Mouse (Mus musculus) spleen, postnatal 4 days (tissue): ENCODE measurements around the gene Zfp746.

Source experiments
- DNase-seq, 2 experiments: peaks; one replicate each; pipeline ENCODE4 v3.0.0; 2022; ENCODE audit warnings: low spot score in 2 of 2

Gene Zfp746

GRCm38 (mm10) chr6:48086471-48086878 is at the start of gene Zfp746:
Zfp746 (minus strand) TSS chr6:48086593.
- DNase-seq, result peak; percentile 95 to 99

GRCm38 (mm10) chr6:48121092-48121491 is 34.7 kb upstream of the Zfp746 start:
- peak in 1 of 2 experiments; percentile 66 for DNase-seq

GRCm38 (mm10) chr6:48116036-48116435 is 29.6 kb upstream of the Zfp746 start:
- no peak for DNase-seq

GRCm38 (mm10) chr6:48086957-48087715 is 743 bp upstream of the Zfp746 start:
- DNase-seq, result no peak

- DNase-seq, result peak; percentile 80 to 89
Measured at GRCm38 (mm10) chr6:48085521-48086404, 630 bp downstream of the Zfp746 start.

- DNase-seq, result no peak
Measured at GRCm38 (mm10) chr6:48083733-48084191, 2.6 kb downstream of the Zfp746 start.

- no peak for DNase-seq
Measured at GRCm38 (mm10) chr6:48081952-48082351, 4.4 kb downstream of the Zfp746 start.

- DNase-seq, result no peak
Measured at GRCm38 (mm10) chr6:48081021-48081420, 5.4 kb downstream of the Zfp746 start.

- no peak for DNase-seq
Measured at GRCm38 (mm10) chr6:48073316-48073715, 13.1 kb downstream of the Zfp746 start.

GRCm38 (mm10) chr6:48067492-48067891 is 18.9 kb downstream of the Zfp746 start:
- DNase-seq, result no peak

GRCm38 (mm10) chr6:48065587-48066075 is 20.8 kb downstream of the Zfp746 start:
- DNase-seq, result no peak

GRCm38 (mm10) chr6:48064451-48064850 is 21.9 kb downstream of the Zfp746 start:
- no peak for DNase-seq

GRCm38 (mm10) chr6:48063940-48064339 is 22.5 kb downstream of the Zfp746 start:
- DNase-seq, result no peak

GRCm38 (mm10) chr6:48060895-48061294 is 25.5 kb downstream of the Zfp746 start:
- no peak for DNase-seq

GRCm38 (mm10) chr6:48060421-48060820 is 26.0 kb downstream of the Zfp746 start:
- no peak for DNase-seq

- DNase-seq, result no peak
Measured at GRCm38 (mm10) chr6:48052136-48052535, 34.3 kb downstream of the Zfp746 start.

- no peak for DNase-seq
Measured at GRCm38 (mm10) chr6:48051666-48052065, 34.7 kb downstream of the Zfp746 start.

- no peak for DNase-seq
Measured at GRCm38 (mm10) chr6:48049273-48050065, 36.9 kb downstream of the Zfp746 start.

GRCm38 (mm10) chr6:48048426-48049272 is 37.7 kb downstream of the Zfp746 start, which contains the start of gene Zfp777:
Zfp777 (minus strand) TSS chr6:48048911.
- peak; percentile 81 to 89 for DNase-seq
